Mouse (Mus musculus) ES-Bruce4 (cell line): ENCODE data around the gene Mrpl34.

Experiments
- CTCF ChIP-seq: IDR thresholded peaks from one replicate; pipeline ENCODE4 v1.8.1; 2011; ENCODE audit warnings: low read depth, low read length
- EP300 ChIP-seq: IDR thresholded peaks from 2 replicates; pipeline ENCODE4 v1.6.1; 2011; ENCODE audit warnings: low read depth, low read length; ENCODE audit not compliant: insufficient read depth
- POLR2A ChIP-seq: IDR thresholded peaks from one replicate; pipeline ENCODE4 v1.8.1; 2011; ENCODE audit warnings: low read length; ENCODE audit not compliant: insufficient read depth

DNA sequence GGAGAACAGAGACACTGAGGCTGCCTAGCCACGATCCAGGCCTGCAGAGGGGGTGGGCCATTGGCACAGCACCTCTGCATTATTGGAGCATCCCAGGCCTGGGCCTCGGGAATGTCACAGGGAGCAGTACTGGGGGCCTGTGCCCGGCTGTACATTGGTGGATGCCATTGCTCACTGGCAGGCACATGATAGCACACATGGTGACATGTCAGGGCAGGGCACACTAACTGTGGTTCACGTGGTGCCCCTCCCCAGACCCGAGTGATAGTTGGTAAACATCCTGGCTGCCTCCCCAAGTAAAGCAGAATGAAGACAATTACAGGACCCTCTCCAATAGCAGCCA is 6.1 kb downstream of the Mrpl34 start:
- TF ChIP-seq CTCF (no peak), EP300 (no peak), POLR2A (no peak)
